Mouse (Mus musculus): ENCODE measurements around the gene Lrp2. TPM values are rescaled to one million over a fixed set of nuclear protein-coding genes. Genes with fewer than 3 reads are reported as not detected.

The Lrp2 gene
- polyA plus RNA-seq, 1 experiment: 0.08 TPM

DNA sequence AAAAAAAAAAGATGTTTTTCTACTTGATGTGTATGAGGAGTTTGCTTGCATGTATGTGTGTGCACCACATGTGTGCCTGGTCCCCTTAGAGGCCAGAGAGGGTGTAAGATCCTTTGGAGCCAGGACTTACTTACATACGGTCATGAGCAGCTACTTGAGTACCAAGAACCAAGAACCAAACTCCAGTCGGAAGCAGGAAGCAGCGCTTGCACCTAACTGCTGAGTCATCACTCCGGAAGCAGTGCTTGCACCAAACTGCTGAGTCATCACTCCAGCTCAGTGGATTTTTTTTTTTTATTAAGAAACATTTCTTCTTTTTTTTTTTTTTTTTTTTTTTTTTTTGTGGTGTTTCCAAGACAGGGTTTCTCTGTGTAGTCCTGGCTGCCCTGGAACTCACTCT is 27.4 kb upstream of the Lrp2 start:
- no peak for TF ChIP-seq POLR2A (IDR thresholded peaks at IDR 0.05; ENCODE audit: borderline replicate concordance, insufficient read depth, low read length)
- TF ChIP-seq CTCF (IDR thresholded peaks at IDR 0.05; ENCODE audit: borderline replicate concordance, insufficient read depth, low read depth, low read length): no peak
- no peak overlapping the region for H3K27ac ChIP-seq (ENCODE audit: insufficient read depth, low read length)
- DNase-seq: no peak
- H3K27me3 ChIP-seq (ENCODE audit: control insufficient read depth, insufficient read depth, low read length): no peaks in the 10 kb centered on the region
- H3K4me3 ChIP-seq (replicated peaks; ENCODE audit: insufficient read depth, low read depth, low read length): no peak overlapping the region
- WGBS: 81% methylated on average over 4 of the region's 4 CpGs
- no peaks in the 10 kb centered on the region for H3K4me1 ChIP-seq (ENCODE audit: control insufficient read depth, insufficient read depth, low read length)

DNA sequence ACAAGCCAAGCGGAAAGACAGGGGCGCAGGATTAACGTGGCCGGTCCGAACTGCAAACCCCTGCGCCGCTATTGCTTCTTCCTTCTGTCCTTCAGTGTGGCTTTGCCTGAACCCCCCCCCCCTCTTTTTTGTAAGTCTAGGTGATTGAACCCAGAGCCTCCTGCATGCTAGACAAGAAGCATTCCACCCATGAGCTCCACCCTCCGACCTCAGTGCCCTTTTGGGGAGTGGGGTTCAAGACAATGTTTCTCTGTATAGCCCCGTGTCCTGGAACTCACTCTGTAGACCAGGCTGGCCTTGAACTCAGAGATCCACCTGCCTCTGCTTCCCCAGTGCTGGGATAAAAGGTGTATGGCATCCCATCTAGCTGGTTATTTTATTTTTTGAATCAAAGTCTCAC is 26.9 kb upstream of the Lrp2 start:
- TF ChIP-seq CTCF (IDR thresholded peaks at IDR 0.05; ENCODE audit: borderline replicate concordance, insufficient read depth, low read depth, low read length) (no peak), POLR2A (IDR thresholded peaks at IDR 0.05; ENCODE audit: borderline replicate concordance, insufficient read depth, low read length) (no peak)
- H3K27ac ChIP-seq (ENCODE audit: insufficient read depth, low read length): no peak overlapping the region
- no peaks in the 10 kb centered on the region for H3K27me3 ChIP-seq (ENCODE audit: control insufficient read depth, insufficient read depth, low read length)
- H3K4me3 ChIP-seq (replicated peaks; ENCODE audit: insufficient read depth, low read depth, low read length): no peak overlapping the region
- no peak for DNase-seq
- WGBS: 70% methylated on average over 9 of the region's 9 CpGs
- no peaks in the 10 kb centered on the region for H3K4me1 ChIP-seq (ENCODE audit: control insufficient read depth, insufficient read depth, low read length)

DNA sequence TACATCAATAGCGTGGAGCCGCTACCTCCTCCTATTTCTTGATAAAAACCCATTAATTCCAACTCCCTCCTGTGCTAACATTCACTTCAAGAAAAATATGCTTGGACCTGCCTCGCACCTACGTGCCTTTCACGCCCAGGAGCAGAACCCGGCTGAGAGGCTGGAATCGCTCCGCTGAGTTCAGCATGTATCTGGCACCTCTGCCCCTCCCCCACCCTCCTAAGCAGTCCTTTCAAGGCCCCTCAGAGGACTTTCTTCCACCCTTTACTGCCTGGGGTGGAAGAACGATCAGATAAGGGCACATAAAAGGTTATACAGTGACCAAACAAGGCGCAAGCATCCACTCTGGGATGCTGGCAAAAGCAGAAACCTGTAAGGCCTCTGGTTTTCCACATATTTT is 26.4 kb upstream of the Lrp2 start:
- H3K4me3 ChIP-seq (replicated peaks; ENCODE audit: insufficient read depth, low read depth, low read length): no peak overlapping the region
- TF ChIP-seq POLR2A (IDR thresholded peaks at IDR 0.05; ENCODE audit: borderline replicate concordance, insufficient read depth, low read length) (no peak), CTCF (IDR thresholded peaks at IDR 0.05; ENCODE audit: borderline replicate concordance, insufficient read depth, low read depth, low read length) (no peak)
- no peak for DNase-seq
- no peaks in the 10 kb centered on the region for H3K4me1 ChIP-seq (ENCODE audit: control insufficient read depth, insufficient read depth, low read length)
- WGBS: 16% methylated on average over 10 of the region's 10 CpGs
- H3K27me3 ChIP-seq (ENCODE audit: control insufficient read depth, insufficient read depth, low read length): no peaks in the 10 kb centered on the region
- no peak overlapping the region for H3K27ac ChIP-seq (ENCODE audit: insufficient read depth, low read length)

DNA sequence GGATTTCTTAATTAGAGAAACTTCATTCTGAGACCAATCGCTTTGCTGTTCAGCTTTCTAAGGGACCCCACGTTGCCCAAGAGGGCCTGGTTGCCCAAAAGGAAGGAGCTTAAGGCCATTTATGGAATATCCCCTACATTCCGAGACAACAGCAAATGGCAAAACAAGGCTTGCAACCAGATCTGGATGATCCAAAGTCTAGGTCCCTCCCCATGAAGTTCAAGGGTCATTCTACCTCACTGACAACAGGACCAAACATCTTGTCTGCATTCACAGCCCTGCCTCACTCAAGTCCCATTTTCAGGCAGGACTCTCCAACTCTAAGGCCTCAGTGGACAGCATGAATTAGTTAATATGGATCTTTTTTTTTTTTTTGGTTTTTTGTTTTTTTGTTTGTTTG is 20.8 kb upstream of the Lrp2 start:
- H3K4me3 ChIP-seq (replicated peaks; ENCODE audit: insufficient read depth, low read depth, low read length): no peak overlapping the region
- TF ChIP-seq POLR2A (IDR thresholded peaks at IDR 0.05; ENCODE audit: borderline replicate concordance, insufficient read depth, low read length) (no peak), CTCF (IDR thresholded peaks at IDR 0.05; ENCODE audit: borderline replicate concordance, insufficient read depth, low read depth, low read length) (no peak)
- WGBS: 92% methylated on average over 3 of the region's 3 CpGs
- H3K27me3 ChIP-seq (ENCODE audit: control insufficient read depth, insufficient read depth, low read length): no peaks in the 10 kb centered on the region
- no peak for DNase-seq
- H3K4me1 ChIP-seq (ENCODE audit: control insufficient read depth, insufficient read depth, low read length): no peaks in the 10 kb centered on the region
- H3K27ac ChIP-seq (ENCODE audit: insufficient read depth, low read length): no peak overlapping the region

DNA sequence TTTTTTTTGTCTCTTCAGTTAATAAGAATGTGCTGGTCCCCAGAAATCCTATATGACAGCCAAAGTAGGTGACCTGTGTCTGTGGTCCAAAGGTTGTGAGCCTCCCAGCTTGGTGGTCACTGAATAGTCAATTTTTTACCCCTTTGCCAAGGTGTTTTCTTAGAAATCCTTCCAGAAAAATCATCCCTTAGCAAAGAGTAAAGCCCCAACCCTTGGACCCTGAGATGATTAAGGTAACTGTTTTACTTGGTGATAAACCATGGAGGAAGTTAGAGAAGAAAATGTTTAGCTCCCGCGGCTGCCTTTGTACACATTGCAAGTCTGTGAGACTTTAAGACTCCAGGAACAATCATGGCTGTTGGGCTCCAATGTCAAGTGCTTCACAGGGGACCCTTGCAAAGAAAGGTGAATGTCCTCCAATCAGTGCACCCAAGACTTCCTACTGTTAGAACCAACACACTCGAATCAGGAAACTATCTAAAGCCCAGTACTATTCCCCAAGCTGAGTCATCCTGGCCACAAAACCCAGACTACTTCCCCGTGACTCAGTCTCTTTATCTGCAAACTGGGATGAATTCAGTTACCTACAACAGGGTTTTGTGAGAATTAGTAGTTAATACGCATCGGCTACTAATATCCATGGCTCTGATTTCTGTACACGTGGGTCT is 18.0 kb upstream of the Lrp2 start:
- Histone ChIP-seq H3K27ac (ENCODE audit: insufficient read depth, low read length) (no peak overlapping the region), H3K4me3 (replicated peaks; ENCODE audit: insufficient read depth, low read depth, low read length) (no peak overlapping the region), H3K27me3 (ENCODE audit: control insufficient read depth, insufficient read depth, low read length) (no peaks in the 10 kb centered on the region), H3K4me1 (ENCODE audit: control insufficient read depth, insufficient read depth, low read length) (no peaks in the 10 kb centered on the region)
- no peak for DNase-seq
- TF ChIP-seq POLR2A (IDR thresholded peaks at IDR 0.05; ENCODE audit: borderline replicate concordance, insufficient read depth, low read length) (no peak), CTCF (IDR thresholded peaks at IDR 0.05; ENCODE audit: borderline replicate concordance, insufficient read depth, low read depth, low read length) (no peak)
- 91% methylated on average over 7 of the region's 7 CpGs for WGBS

DNA sequence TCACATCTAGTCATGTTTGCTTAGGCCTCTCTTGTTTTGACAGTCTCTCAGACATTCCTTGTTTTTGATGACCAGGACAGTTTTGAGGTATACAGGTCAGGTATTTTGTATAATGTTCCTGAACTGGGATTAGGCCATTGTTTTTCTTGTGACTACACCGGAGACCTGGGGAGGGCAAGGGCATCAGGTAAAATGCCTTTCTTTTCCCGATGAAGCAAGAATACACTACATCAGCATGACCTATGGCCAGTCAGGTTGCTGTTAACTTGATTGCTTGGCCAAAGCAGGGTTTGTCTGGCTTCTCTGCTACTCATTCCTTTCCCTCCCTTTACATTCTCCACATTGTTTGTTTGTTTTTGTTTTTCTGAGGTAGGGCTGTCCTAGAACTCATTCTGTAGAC is 7.3 kb upstream of the Lrp2 start:
- no peak for TF ChIP-seq POLR2A (IDR thresholded peaks at IDR 0.05; ENCODE audit: borderline replicate concordance, insufficient read depth, low read length)
- TF ChIP-seq CTCF (IDR thresholded peaks at IDR 0.05; ENCODE audit: borderline replicate concordance, insufficient read depth, low read depth, low read length): no peak
- Histone ChIP-seq H3K27ac (ENCODE audit: insufficient read depth, low read length) (no peak overlapping the region), H3K4me3 (replicated peaks; ENCODE audit: insufficient read depth, low read depth, low read length) (no peak overlapping the region), H3K4me1 (ENCODE audit: control insufficient read depth, insufficient read depth, low read length) (no peaks in the 10 kb centered on the region), H3K27me3 (ENCODE audit: control insufficient read depth, insufficient read depth, low read length) (no peaks in the 10 kb centered on the region)
- no peak for DNase-seq
- WGBS: 90% methylated on average over 2 of the region's 2 CpGs

DNA sequence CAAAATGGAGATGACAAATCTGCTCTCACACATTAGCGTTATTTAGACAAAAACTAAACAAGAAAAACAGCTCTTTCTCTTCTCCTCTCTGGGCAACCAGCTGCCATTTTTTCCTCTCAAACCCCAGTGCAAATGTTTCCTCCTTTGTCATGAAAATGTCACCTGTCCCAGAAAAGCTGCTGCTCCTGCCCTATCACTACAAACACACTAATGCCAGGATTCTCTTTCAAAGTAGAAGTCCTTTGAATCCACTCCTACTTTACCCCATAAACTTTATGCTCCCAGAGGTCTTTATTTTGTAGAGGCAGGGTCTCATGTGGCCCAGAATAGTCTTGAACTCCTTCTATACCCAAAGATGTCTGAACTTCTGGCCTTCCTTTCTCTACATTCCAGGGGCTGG is 6.7 kb upstream of the Lrp2 start:
- WGBS: 50% methylated on average over 1 of the region's 1 CpGs
- DNase-seq: no peak
- H3K4me1 ChIP-seq (ENCODE audit: control insufficient read depth, insufficient read depth, low read length): 0 out of 2 replicates have a peak, but pooled peaks cover under 1% of the 10 kb centered on the region
- TF ChIP-seq POLR2A (IDR thresholded peaks at IDR 0.05; ENCODE audit: borderline replicate concordance, insufficient read depth, low read length): no peak
- TF ChIP-seq CTCF (IDR thresholded peaks at IDR 0.05; ENCODE audit: borderline replicate concordance, insufficient read depth, low read depth, low read length): no peak
- H3K27ac ChIP-seq (ENCODE audit: insufficient read depth, low read length): no peak overlapping the region
- H3K4me3 ChIP-seq (replicated peaks; ENCODE audit: insufficient read depth, low read depth, low read length): no peak overlapping the region
- no peaks in the 10 kb centered on the region for H3K27me3 ChIP-seq (ENCODE audit: control insufficient read depth, insufficient read depth, low read length)

DNA sequence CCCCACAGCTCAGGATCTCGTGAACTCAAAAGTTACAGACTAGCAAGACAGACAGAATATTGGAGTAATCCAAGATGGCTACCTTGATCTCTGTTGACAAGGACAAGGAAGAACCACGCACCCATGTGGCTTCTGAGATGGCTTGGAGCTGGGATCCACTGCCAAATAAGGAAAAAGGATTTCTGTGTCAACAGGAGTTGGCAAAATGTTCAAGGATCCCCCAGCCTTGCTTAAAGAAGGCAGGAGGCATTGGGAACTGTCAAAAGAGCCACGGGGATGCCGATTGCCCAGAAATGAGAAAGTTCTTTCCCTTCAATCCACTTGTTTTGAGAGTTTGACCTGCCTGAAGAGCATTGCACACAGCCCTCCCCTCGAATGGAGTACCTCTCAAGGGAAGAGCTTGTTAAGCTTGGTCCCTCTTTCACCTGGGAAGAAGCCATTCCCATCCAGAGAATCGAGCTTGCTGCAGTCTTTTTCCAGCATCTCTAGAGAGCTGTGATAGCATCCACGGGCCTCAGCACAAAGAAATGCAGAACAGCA is 6.2 kb upstream of the Lrp2 start:
- Histone ChIP-seq H3K4me1 (ENCODE audit: control insufficient read depth, insufficient read depth, low read length) (0 out of 2 replicates have a peak, but pooled peaks cover 4% of the 10 kb centered on the region), H3K27me3 (ENCODE audit: control insufficient read depth, insufficient read depth, low read length) (no peaks in the 10 kb centered on the region; the same call in 1 of the 2 replicates), H3K27ac (ENCODE audit: insufficient read depth, low read length) (no peak overlapping the region), H3K4me3 (replicated peaks; ENCODE audit: insufficient read depth, low read depth, low read length) (no peak overlapping the region)
- DNase-seq: no peak
- TF ChIP-seq CTCF (IDR thresholded peaks at IDR 0.05; ENCODE audit: borderline replicate concordance, insufficient read depth, low read depth, low read length) (no peak), POLR2A (IDR thresholded peaks at IDR 0.05; ENCODE audit: borderline replicate concordance, insufficient read depth, low read length) (no peak)
- WGBS: 57% methylated on average over 7 of the region's 7 CpGs
